Mouse (Mus musculus) ES-CJ7 (cell line): Measurements from ENCODE around the gene Cd164l2.
A peak's percentile ranks its signal among the peaks of the same experiment; 100 is the strongest.

Experiments used
- DNase-seq: peaks from one replicate; pipeline ENCODE4 v3.0.0; 2011; ENCODE audit warnings: low read depth, low spot score

Cd164l2 gene

GRCm38 (mm10) chr4:133220656-133221055 is 8.7 kb downstream of the Cd164l2 start:
- DNase-seq, result peak; percentile 82

GRCm38 (mm10) chr4:133221701-133222100 is 9.8 kb downstream of the Cd164l2 start:
- no peak for DNase-seq

- DNase-seq, result no peak
Measured at GRCm38 (mm10) chr4:133223875-133224274, 11.9 kb downstream of the Cd164l2 start.

- no peak for DNase-seq
Measured at GRCm38 (mm10) chr4:133226073-133226472, 14.1 kb downstream of the Cd164l2 start.

- peak; percentile 40 for DNase-seq
Measured at GRCm38 (mm10) chr4:133227636-133228035, 15.7 kb downstream of the Cd164l2 start.

GRCm38 (mm10) chr4:133229582-133229981 is 17.7 kb downstream of the Cd164l2 start:
- DNase-seq, result no peak

GRCm38 (mm10) chr4:133233285-133233976 is 21.5 kb downstream of the Cd164l2 start:
- peak; percentile 80 for DNase-seq

GRCm38 (mm10) chr4:133234771-133235170 is 22.8 kb downstream of the Cd164l2 start:
- DNase-seq, result no peak

- DNase-seq, result no peak
Measured at GRCm38 (mm10) chr4:133235415-133235814, 23.5 kb downstream of the Cd164l2 start.

- no peak for DNase-seq
Measured at GRCm38 (mm10) chr4:133237911-133238310, 26.0 kb downstream of the Cd164l2 start.

GRCm38 (mm10) chr4:133240490-133240921 is 28.6 kb downstream of the Cd164l2 start, which contains the start of gene Map3k6:
Map3k6 (plus strand) TSS chr4:133240818.
- peak; percentile 60 for DNase-seq

- peak; percentile 78 for DNase-seq
Measured at GRCm38 (mm10) chr4:133240934-133241908, 29.3 kb downstream of the Cd164l2 start.

GRCm38 (mm10) chr4:133241910-133242309 is 30.0 kb downstream of the Cd164l2 start:
- DNase-seq, result no peak

GRCm38 (mm10) chr4:133242710-133243109 is 30.8 kb downstream of the Cd164l2 start:
- DNase-seq, result no peak

GRCm38 (mm10) chr4:133243538-133243937 is 31.6 kb downstream of the Cd164l2 start:
- no peak for DNase-seq

GRCm38 (mm10) chr4:133244289-133244688 is 32.4 kb downstream of the Cd164l2 start:
- DNase-seq, result no peak

- no peak for DNase-seq
Measured at GRCm38 (mm10) chr4:133247072-133247471, 35.1 kb downstream of the Cd164l2 start.

GRCm38 (mm10) chr4:133247806-133248449 is 36.0 kb downstream of the Cd164l2 start:
- no peak for DNase-seq

GRCm38 (mm10) chr4:133250609-133251008 is 38.7 kb downstream of the Cd164l2 start:
- DNase-seq, result peak; percentile 79

GRCm38 (mm10) chr4:133251214-133251613 is 39.3 kb downstream of the Cd164l2 start:
- DNase-seq, result peak; percentile 41

- no peak for DNase-seq
Measured at GRCm38 (mm10) chr4:133252089-133252488, 40.2 kb downstream of the Cd164l2 start.

- DNase-seq, result no peak
Measured at GRCm38 (mm10) chr4:133253412-133253811, 41.5 kb downstream of the Cd164l2 start.
